Mouse (Mus musculus) forebrain, embryonic 14.5 days (tissue): ENCODE data around the gene Hist1h3d. TPM values are rescaled to one million over a fixed set of nuclear protein-coding genes. Genes with fewer than 3 reads are reported as not detected.
"Not testable (repeated sequence)": the region's sequence is repeated elsewhere in the genome, so short reads cannot be mapped to it uniquely, and the experiment has no call there.

Source experiments
- ATAC-seq: fragments of 200-750 bp; cut with Nextera tagmentation; 2 replicates; pipeline ENCODE4 v1.8.0; 2017; ENCODE audit warnings: mild to moderate bottlenecking, moderate library complexity
- DNase-seq: peaks from one replicate; pipeline ENCODE4 v3.0.0-alpha.2; 2015; ENCODE audit warnings: low spot score
- H3K27ac ChIP-seq: fragments of 300-500 bp; sonication (generic); 2 replicates; pipeline ENCODE4 v1.5.1; 2014; ENCODE audit warnings: low read depth, mild to moderate bottlenecking, control low read depth, low read length, moderate library complexity
- H3K27me3 ChIP-seq: fragments of 300-500 bp; sonication (generic); replicated peaks from 2 replicates; pipeline ENCODE4 v1.6.1; 2014; ENCODE audit warnings: low read length, control low read depth, mixed read lengths; ENCODE audit not compliant: control insufficient read depth, insufficient read depth
- H3K36me3 ChIP-seq: fragments of 300-500 bp; sonication (generic); 2 replicates; pipeline ENCODE4 v1.6.1; 2014; ENCODE audit warnings: low read length, control low read depth; ENCODE audit not compliant: control insufficient read depth, insufficient read depth
- H3K4me1 ChIP-seq: fragments of 300-500 bp; sonication (generic); 2 replicates; pipeline ENCODE4 v1.6.1; 2014; ENCODE audit warnings: antibody characterized with exemption, low read length, control low read depth; ENCODE audit not compliant: control insufficient read depth, insufficient read depth
- H3K4me2 ChIP-seq: fragments of 300-500 bp; sonication (generic); 2 replicates; pipeline ENCODE4 v1.6.1; 2014; ENCODE audit warnings: mild to moderate bottlenecking, control low read depth, low read length
- H3K4me3 ChIP-seq: fragments of 300-500 bp; sonication (generic); 2 replicates; pipeline ENCODE4 v1.5.1; 2014; ENCODE audit warnings: low read depth, low read length, control low read depth
- H3K9ac ChIP-seq: fragments of 300-500 bp; sonication (generic); 2 replicates; pipeline ENCODE4 v1.6.1; 2014; ENCODE audit warnings: mild to moderate bottlenecking, low read length, control low read depth, moderate library complexity
- H3K9me3 ChIP-seq: fragments of 300-500 bp; sonication (generic); replicated peaks from 2 replicates; pipeline ENCODE4 v1.6.1; 2016; ENCODE audit warnings: low read length, control low read depth, mixed read lengths; ENCODE audit not compliant: control insufficient read depth
- WGBS: fragments of 180-500 bp; shearing (Covaris S2); extraction: QIAGEN DNeasy Blood & Tissue Kit; methylation state at CpG from one replicate; pipeline ENCODE4 v1.1.7; 2014; 5-methylcytosine and 5-hydroxymethylcytosine counted together
- polyA plus RNA-seq: library from polyadenylated mRNA; unstranded; fragments of >200 nt; fragmentation: Nextera tagmentation; extraction: Ambion mirVana; gene quantifications from 2 replicates; pipeline ENCODE4 v1.2.1, GENCODE M21; 2014

The Hist1h3d gene
- polyA plus RNA-seq, 1 experiment from 2014 or later = 5.8 TPM

DNA sequence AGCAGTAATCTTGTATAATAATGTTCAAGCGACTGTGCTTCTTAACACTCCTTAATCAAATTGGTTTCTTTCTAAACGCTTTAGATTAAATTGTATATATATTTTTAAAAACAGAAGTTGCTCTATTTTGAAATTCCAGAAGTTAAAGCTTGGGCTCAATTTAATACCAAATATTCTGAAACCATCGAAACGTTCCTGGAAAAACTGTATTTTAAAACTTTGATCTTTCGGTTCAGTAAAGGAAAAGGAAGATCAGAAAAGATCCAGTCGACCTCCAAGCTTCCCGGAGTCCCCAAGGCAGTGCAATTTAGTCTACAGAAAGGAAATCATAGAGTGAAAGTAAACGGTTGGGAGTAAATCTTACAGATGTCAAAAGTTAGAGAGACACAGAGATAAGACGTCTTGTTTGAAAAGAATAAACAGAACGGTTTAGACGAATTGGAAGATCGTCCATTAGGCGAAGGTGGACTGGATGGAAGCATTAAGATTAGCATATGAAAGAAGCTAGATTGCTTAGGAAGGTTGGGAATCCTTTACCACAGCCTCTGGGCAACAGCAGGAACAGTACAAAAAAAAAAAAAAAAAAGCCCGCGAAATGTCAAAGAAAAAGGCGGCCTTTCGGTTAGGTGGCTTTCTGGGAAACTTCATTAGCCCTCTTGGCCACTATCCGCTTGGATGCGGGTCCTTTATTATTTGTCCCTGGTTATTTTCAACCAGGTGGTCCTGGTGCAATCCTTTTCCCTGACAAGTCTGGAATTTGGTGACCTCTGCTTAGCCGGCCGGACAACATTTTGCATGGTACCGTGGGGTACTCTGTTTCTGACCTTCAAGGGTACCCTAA, 10.8 kb downstream of the Hist1h3d start:
- DNase-seq (peak; percentile 41), ATAC-seq (peak; percentile 14; the same call in 1 of the 2 replicates)
- no peaks in the 10 kb centered on the region for H3K36me3 ChIP-seq
- WGBS = under 1% methylated on average over 22 of the region's 22 CpGs
- H3K27me3 ChIP-seq = no peaks in the 10 kb centered on the region
- peak overlapping the region; percentile 48 for H3K9ac ChIP-seq
- peaks cover 25% of the 10 kb centered on the region for H3K4me1 ChIP-seq
- H3K4me3 ChIP-seq = peak overlapping the region; percentile 42
- peak overlapping the region; percentile 93 for H3K4me2 ChIP-seq
- H3K9me3 ChIP-seq = no peaks in the 10 kb centered on the region
- H3K27ac ChIP-seq = peak overlapping the region; percentile 96

DNA sequence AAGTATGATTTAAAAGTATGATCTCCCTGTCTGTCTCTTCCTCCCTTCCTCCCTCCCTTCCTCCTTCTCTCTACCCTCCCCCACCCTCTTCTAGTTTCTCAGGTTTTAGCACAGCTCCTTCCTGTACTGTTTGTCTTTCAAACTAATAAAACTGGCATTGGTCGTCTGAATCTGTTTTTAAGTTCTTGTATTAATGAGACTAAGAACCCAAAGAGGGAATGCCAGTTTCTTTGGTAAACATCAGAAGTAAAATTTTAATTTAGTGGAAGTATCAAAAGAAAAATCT, 11.3 kb downstream of the Hist1h3d start:
- no peaks in the 10 kb centered on the region for H3K9me3 ChIP-seq
- H3K4me1 ChIP-seq = peaks cover 24% of the 10 kb centered on the region
- H3K27me3 ChIP-seq = no peaks in the 10 kb centered on the region
- no peaks in the 10 kb centered on the region for H3K36me3 ChIP-seq
- peak overlapping the region; percentile 48 for H3K9ac ChIP-seq
- peak overlapping the region; percentile 42; the same call in 1 of the 2 replicates for H3K4me3 ChIP-seq
- peak overlapping the region; percentile 84 for H3K27ac ChIP-seq
- DNase-seq (no peak), ATAC-seq (no peak)
- WGBS = 5% methylated on average over 1 of the region's 1 CpGs
- H3K4me2 ChIP-seq = peak overlapping the region; percentile 93

DNA sequence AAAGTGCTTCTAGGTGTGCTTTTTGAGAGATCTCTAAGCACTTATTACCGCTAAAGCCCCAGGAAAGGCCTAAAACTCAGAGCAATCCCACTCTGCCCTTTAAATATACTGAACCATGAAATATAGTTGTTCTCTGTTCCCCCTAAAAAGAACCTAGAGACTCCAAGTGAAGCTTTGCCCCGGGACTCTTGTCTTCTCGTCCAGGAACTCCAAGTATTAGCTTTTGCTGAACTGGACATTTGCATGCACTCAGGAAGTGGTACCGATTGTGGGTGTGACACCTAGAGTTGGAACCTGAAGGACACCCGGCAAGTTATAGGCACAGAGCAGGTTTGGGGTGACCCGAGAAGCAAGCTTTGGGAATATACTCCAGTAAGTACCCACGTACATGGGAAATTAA, 15.6 kb downstream of the Hist1h3d start:
- H3K4me2 ChIP-seq = no peak overlapping the region
- ATAC-seq (no peak), DNase-seq (no peak)
- H3K27me3 ChIP-seq = no peaks in the 10 kb centered on the region
- no peaks in the 10 kb centered on the region for H3K9me3 ChIP-seq
- no peak overlapping the region for H3K9ac ChIP-seq
- H3K4me1 ChIP-seq = peaks cover 5% of the 10 kb centered on the region; the same call in 1 of the 2 replicates
- H3K4me3 ChIP-seq = no peak overlapping the region
- H3K27ac ChIP-seq = no peak overlapping the region
- 94% methylated on average over 7 of the region's 7 CpGs for WGBS
- no peaks in the 10 kb centered on the region for H3K36me3 ChIP-seq

DNA sequence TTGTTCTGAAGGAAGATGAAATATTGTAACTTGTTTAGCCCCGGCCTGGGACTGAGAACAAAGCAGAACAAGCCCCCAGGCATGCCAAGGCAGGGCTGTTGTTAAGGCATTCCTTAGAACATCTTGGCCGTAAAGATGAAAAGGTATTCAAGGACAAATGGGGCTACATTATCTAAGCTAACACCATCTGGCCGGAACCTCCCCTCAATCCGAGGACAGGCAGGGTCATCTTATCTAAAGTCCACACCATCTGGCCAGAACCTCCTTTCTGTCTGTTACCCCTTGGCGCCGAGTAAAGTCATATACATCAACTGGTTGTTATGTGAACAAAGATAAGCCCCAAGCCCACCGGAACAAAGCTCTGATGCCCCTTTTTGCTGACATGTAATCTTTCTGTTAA, 16.3 kb downstream of the Hist1h3d start:
- H3K4me3 ChIP-seq, H3K4me2 ChIP-seq, ATAC-seq, H3K9ac ChIP-seq, H3K4me1 ChIP-seq, H3K27me3 ChIP-seq, DNase-seq, H3K27ac ChIP-seq, H3K9me3 ChIP-seq, H3K36me3 ChIP-seq: not testable (repeated sequence)
- WGBS = 94% methylated on average over 7 of the region's 7 CpGs

DNA sequence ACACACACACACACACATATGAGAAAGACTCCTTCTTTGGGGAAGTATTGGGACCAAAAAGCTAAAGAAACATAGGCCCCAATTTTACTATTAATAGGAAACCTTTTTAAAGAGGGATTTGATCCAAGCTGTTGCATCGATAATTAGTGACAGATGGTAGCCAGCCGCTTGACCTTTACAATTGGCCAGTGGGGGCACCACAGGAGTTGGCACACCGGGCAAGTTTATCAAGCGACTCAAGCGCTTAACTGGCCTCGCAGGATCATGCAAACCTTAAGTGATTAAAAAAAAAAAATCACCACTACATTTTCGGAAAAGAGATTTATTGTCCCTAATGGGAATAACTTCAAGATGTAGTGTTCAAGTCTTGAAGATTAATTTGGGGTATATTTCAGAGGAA, 17.1 kb downstream of the Hist1h3d start:
- Histone ChIP-seq H3K27me3 (no peaks in the 10 kb centered on the region), H3K4me1 (no peaks in the 10 kb centered on the region), H3K27ac (no peak overlapping the region), H3K4me3 (no peak overlapping the region), H3K36me3 (no peaks in the 10 kb centered on the region), H3K9me3 (no peaks in the 10 kb centered on the region), H3K9ac (no peak overlapping the region), H3K4me2 (no peak overlapping the region)
- DNase-seq (no peak), ATAC-seq (no peak)
- WGBS = 91% methylated on average over 7 of the region's 7 CpGs

DNA sequence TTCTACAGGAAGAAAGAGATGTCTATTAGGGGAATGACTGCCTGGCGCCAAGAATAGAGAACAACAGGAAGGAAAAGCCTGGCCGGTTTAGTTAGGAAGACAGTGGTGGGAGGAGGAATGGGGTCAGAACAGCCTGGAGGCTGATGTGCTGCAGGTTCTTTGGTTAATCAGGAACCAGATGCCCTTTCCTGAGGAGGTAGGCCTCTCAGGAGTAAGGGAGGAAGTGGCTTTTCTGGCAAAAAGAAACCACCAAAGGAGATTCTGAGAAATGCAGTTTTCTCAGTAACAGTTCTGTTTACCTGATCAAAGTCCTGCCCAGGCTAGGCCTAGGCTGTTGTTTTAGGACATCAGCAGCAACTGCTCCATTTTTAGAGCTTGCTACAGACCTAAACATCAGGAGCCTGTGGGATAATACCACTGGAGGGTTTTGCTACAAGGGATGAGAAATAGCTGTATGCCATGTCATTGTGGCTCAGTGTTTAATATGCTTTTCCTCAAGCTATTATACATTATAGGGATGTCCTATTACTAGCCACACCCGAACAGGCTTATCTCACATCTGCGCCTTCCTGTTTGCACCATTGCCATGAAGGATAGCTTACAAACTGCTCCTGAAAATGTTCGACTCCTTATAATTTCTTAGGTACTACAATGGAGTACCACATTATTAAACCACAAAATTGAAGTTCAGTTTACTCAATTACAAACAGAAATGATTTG, 17.6 kb downstream of the Hist1h3d start:
- no peaks in the 10 kb centered on the region for H3K36me3 ChIP-seq
- ATAC-seq (no peak), DNase-seq (no peak)
- H3K4me2 ChIP-seq = no peak overlapping the region
- H3K27me3 ChIP-seq = no peaks in the 10 kb centered on the region
- H3K9me3 ChIP-seq = no peaks in the 10 kb centered on the region
- no peak overlapping the region for H3K4me3 ChIP-seq
- 87% methylated on average over 5 of the region's 5 CpGs for WGBS
- H3K27ac ChIP-seq = no peak overlapping the region
- H3K4me1 ChIP-seq = no peaks in the 10 kb centered on the region
- H3K9ac ChIP-seq = no peak overlapping the region

DNA sequence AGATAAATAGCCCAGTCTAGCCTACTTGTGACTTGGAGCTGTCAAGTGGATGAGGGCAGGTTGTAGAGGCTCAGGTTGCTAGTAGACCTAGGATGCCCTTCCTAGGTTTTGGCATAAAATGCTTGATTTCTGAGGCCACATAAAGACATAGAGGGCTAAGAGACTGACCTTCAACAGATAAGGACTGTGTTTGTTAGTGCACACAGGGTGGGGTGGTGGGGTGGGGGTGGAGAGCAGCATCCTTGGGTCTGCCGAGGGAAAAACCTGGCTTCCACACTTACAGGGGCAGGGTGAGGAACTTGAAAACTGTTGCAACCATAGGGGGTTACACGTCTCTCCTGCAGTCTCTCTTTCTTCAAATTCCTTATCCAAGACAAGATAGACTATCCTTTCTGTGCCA, 19.6 kb downstream of the Hist1h3d start:
- Histone ChIP-seq H3K4me2 (no peak overlapping the region), H3K4me1 (no peaks in the 10 kb centered on the region), H3K9me3 (no peaks in the 10 kb centered on the region), H3K4me3 (no peak overlapping the region), H3K36me3 (no peaks in the 10 kb centered on the region), H3K27ac (no peak overlapping the region), H3K9ac (no peak overlapping the region), H3K27me3 (no peaks in the 10 kb centered on the region)
- ATAC-seq = no peak
- DNase-seq = no peak
- 77% methylated on average over 2 of the region's 2 CpGs for WGBS

DNA sequence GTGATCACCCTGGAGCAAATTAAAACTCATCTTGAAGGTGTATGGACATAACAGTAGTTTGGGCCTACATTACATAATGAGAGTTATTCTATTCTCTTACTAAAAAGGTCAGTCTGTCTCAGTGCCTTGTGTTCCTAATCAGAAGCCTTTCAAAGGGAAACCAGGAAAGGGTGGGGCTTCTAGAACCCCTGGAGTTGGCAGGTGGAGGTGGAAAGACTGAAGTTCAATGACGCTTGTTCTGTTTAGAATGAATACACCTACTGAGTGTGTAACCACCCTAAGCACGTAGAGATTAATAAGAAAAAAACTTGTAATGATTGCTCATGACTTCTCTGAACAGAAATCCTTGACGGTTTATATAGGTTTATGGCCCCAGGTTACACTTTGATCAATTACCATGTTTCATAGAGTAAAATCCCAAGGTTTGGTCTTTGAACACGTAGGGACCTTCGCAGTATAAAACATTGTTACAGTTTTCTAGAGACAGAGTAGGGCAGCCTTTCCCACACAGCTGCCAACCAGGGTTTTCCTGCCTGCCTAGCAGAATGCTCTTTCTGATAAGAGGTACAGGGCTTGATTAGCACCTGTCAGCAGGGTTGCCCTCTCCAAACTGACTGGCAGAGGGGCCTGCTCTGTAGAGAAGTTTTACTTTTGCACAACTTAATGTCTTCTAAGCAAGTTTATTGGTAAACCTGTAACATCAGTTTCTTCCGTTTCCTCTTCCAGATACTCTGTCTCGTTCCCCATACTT, 20.2 kb downstream of the Hist1h3d start:
- H3K27ac ChIP-seq = no peak overlapping the region
- no peak for ATAC-seq
- no peak overlapping the region for H3K4me2 ChIP-seq
- H3K9ac ChIP-seq = no peak overlapping the region
- no peaks in the 10 kb centered on the region for H3K27me3 ChIP-seq
- WGBS = 84% methylated on average over 7 of the region's 7 CpGs
- no peaks in the 10 kb centered on the region for H3K4me1 ChIP-seq
- H3K4me3 ChIP-seq = no peak overlapping the region
- H3K36me3 ChIP-seq = no peaks in the 10 kb centered on the region
- no peaks in the 10 kb centered on the region for H3K9me3 ChIP-seq
- no peak for DNase-seq
